Mouse (Mus musculus) heart, embryonic 14.5 days (tissue): Measurements from ENCODE around the gene Cnnm3. TPM values are rescaled to one million over a fixed set of nuclear protein-coding genes. Genes with fewer than 3 reads are reported as not detected.

Experiments used
- ATAC-seq: fragments of 200-750 bp; cut with Nextera tagmentation; 2 replicates; pipeline ENCODE4 v1.8.0; 2017; ENCODE audit warnings: low read depth, moderate TSS enrichment; ENCODE audit not compliant: insufficient number of reproducible peaks, insufficient read depth, low FRiP score
- H3K27ac ChIP-seq, 2 experiments: fragments of 200-500 bp in 1 of 2; fragments of 300-500 bp in 1 of 2; sonication (generic) in 1 of 2; replicated peaks in 1 of 2; 2 replicates each; pipeline ENCODE4 v1.5.1; 2012 to 2014; ENCODE audit warnings: low read depth in 2 of 2, low read length in 2 of 2, control low read depth in 1 of 2, mild to moderate bottlenecking in 1 of 2, mixed read lengths in 1 of 2; ENCODE audit not compliant: control insufficient read depth in 1 of 2, insufficient read depth in 1 of 2
- H3K27me3 ChIP-seq: fragments of 300-500 bp; sonication (generic); 2 replicates; pipeline ENCODE4 v1.6.1; 2014; ENCODE audit warnings: mild to moderate bottlenecking, low read length, control low read depth; ENCODE audit not compliant: control insufficient read depth, insufficient read depth
- H3K36me3 ChIP-seq: fragments of 300-500 bp; sonication (generic); 2 replicates; pipeline ENCODE4 v1.6.1; 2014; ENCODE audit warnings: mild to moderate bottlenecking, control low read depth, low read length, mixed read lengths; ENCODE audit not compliant: control insufficient read depth, insufficient read depth
- H3K4me1 ChIP-seq, 2 experiments: fragments of 200-500 bp in 1 of 2; fragments of 300-500 bp in 1 of 2; sonication (generic) in 1 of 2; 2 replicates each; pipeline ENCODE4 v1.6.1; 2012 to 2014; ENCODE audit warnings: low read length in 2 of 2, control low read depth in 1 of 2, mixed read lengths in 1 of 2; ENCODE audit not compliant: control insufficient read depth in 2 of 2, insufficient read depth in 2 of 2
- H3K4me2 ChIP-seq: fragments of 300-500 bp; sonication (generic); 2 replicates; pipeline ENCODE4 v1.6.1; 2014; ENCODE audit warnings: mild to moderate bottlenecking, low read length
- H3K4me3 ChIP-seq, 2 experiments: fragments of 200-500 bp in 1 of 2; fragments of 300-500 bp in 1 of 2; sonication (generic) in 1 of 2; 2 replicates each; pipeline ENCODE4 v1.5.1; 2012 to 2014; ENCODE audit warnings: low read length in 2 of 2, mild to moderate bottlenecking in 2 of 2, control low read depth in 1 of 2, low read depth in 1 of 2, moderate library complexity in 1 of 2; ENCODE audit not compliant: control insufficient read depth in 1 of 2, insufficient read depth in 1 of 2
- H3K9ac ChIP-seq: fragments of 300-500 bp; sonication (generic); 2 replicates; pipeline ENCODE4 v1.6.1; 2014; ENCODE audit warnings: mild to moderate bottlenecking, low read length
- H3K9me3 ChIP-seq: fragments of 300-500 bp; sonication (generic); 2 replicates; pipeline ENCODE4 v1.6.1; 2016; ENCODE audit warnings: low read length, control low read depth; ENCODE audit not compliant: control insufficient read depth
- WGBS: fragments of 180-500 bp; shearing (Covaris S2); extraction: QIAGEN DNeasy Blood & Tissue Kit; methylation state at CpG from one replicate; pipeline ENCODE4 v1.1.7; 2014; 5-methylcytosine and 5-hydroxymethylcytosine counted together
- polyA plus RNA-seq: library from polyadenylated mRNA; unstranded; fragments of >200 nt; fragmentation: Nextera tagmentation; extraction: Ambion mirVana; gene quantifications from 2 replicates; pipeline ENCODE4 v1.2.1, GENCODE M21; 2014

Cnnm3 gene
- polyA plus RNA-seq, 1 experiment from 2014 or later = 3.7 TPM

- Histone ChIP-seq H3K9ac (no peak overlapping the region), H3K4me3 (no peak overlapping the region), H3K4me1 (no peaks in the 10 kb centered on the region; a peak in 1 of 4 replicates), H3K4me2 (no peak overlapping the region), H3K9me3 (no peaks in the 10 kb centered on the region), H3K27me3 (no peaks in the 10 kb centered on the region), H3K27ac (no peak overlapping the region), H3K36me3 (no peaks in the 10 kb centered on the region)
- no peak for ATAC-seq
- WGBS = 57% methylated on average over 7 of the region's 7 CpGs
Measured at GRCm38 (mm10) chr1:36485080-36485479, 26.6 kb upstream of the Cnnm3 start.

GRCm38 (mm10) chr1:36487111-36487510 is 24.6 kb upstream of the Cnnm3 start:
- Histone ChIP-seq H3K4me1 (peaks cover 2 to 3% of the 10 kb centered on the region in 2 experiments), H3K4me2 (no peak overlapping the region), H3K9ac (no peak overlapping the region), H3K36me3 (no peaks in the 10 kb centered on the region), H3K27me3 (no peaks in the 10 kb centered on the region), H3K9me3 (no peaks in the 10 kb centered on the region), H3K4me3 (no peak overlapping the region), H3K27ac (no peak overlapping the region)
- no peak for ATAC-seq
- 84% methylated on average over 9 of the region's 9 CpGs for WGBS

GRCm38 (mm10) chr1:36489661-36490060 is 22.0 kb upstream of the Cnnm3 start:
- Histone ChIP-seq H3K36me3 (no peaks in the 10 kb centered on the region), H3K9me3 (no peaks in the 10 kb centered on the region), H3K4me2 (no peak overlapping the region), H3K4me3 (no peak overlapping the region), H3K9ac (no peak overlapping the region), H3K27me3 (no peaks in the 10 kb centered on the region), H3K27ac (no peak overlapping the region), H3K4me1 (peaks cover 7 to 12% of the 10 kb centered on the region in 2 experiments)
- WGBS = 73% methylated on average over 6 of the region's 6 CpGs
- ATAC-seq = no peak

- Histone ChIP-seq H3K9ac (no peak overlapping the region), H3K4me1 (peaks cover 7 to 16% of the 10 kb centered on the region in 2 experiments), H3K27me3 (no peaks in the 10 kb centered on the region), H3K36me3 (no peaks in the 10 kb centered on the region), H3K9me3 (no peaks in the 10 kb centered on the region), H3K4me3 (no peak overlapping the region), H3K27ac (peak overlapping the region in 1 of 2 experiments; percentile 41; a peak in 1 of 4 replicates), H3K4me2 (0 out of 2 replicates have a peak overlapping the region, but pooled peaks have one; percentile 14)
- 22% methylated on average over 9 of the region's 9 CpGs for WGBS
- peak; percentile 89 for ATAC-seq
Measured at GRCm38 (mm10) chr1:36492416-36493139, 19.1 kb upstream of the Cnnm3 start.

GRCm38 (mm10) chr1:36493299-36493698 is 18.4 kb upstream of the Cnnm3 start:
- Histone ChIP-seq H3K4me3 (no peak overlapping the region), H3K4me2 (no peak overlapping the region), H3K9me3 (no peaks in the 10 kb centered on the region), H3K4me1 (peaks cover 7 to 16% of the 10 kb centered on the region in 2 experiments), H3K36me3 (0 out of 2 replicates have a peak, but pooled peaks cover 3% of the 10 kb centered on the region), H3K27ac (no peak overlapping the region), H3K9ac (no peak overlapping the region), H3K27me3 (no peaks in the 10 kb centered on the region)
- 78% methylated on average over 6 of the region's 6 CpGs for whole genome bisulfite sequencing
- ATAC-seq = no peak

GRCm38 (mm10) chr1:36496719-36497118 is 14.9 kb upstream of the Cnnm3 start:
- no peak for ATAC-seq
- no peak overlapping the region for H3K4me2 ChIP-seq
- no peak overlapping the region for H3K9ac ChIP-seq
- peaks cover 15% of the 10 kb centered on the region; the same call in 1 of the 2 replicates for H3K36me3 ChIP-seq
- H3K4me1 ChIP-seq = peaks cover 7 to 16% of the 10 kb centered on the region in 2 experiments
- H3K27me3 ChIP-seq = no peaks in the 10 kb centered on the region
- 38% methylated on average over 2 of the region's 2 CpGs for WGBS
- H3K4me3 ChIP-seq = no peak overlapping the region
- no peak overlapping the region for H3K27ac ChIP-seq
- no peaks in the 10 kb centered on the region for H3K9me3 ChIP-seq

GRCm38 (mm10) chr1:36497312-36497711 is 14.4 kb upstream of the Cnnm3 start:
- no peak overlapping the region for H3K4me3 ChIP-seq
- WGBS = 77% methylated on average over 2 of the region's 2 CpGs
- no peaks in the 10 kb centered on the region for H3K9me3 ChIP-seq
- no peak overlapping the region for H3K4me2 ChIP-seq
- peaks cover 2 to 10% of the 10 kb centered on the region in 2 experiments for H3K4me1 ChIP-seq
- no peak for ATAC-seq
- H3K27ac ChIP-seq = no peak overlapping the region
- no peaks in the 10 kb centered on the region for H3K27me3 ChIP-seq
- H3K36me3 ChIP-seq = peaks cover 15% of the 10 kb centered on the region; the same call in 1 of the 2 replicates
- no peak overlapping the region for H3K9ac ChIP-seq
